Mouse (Mus musculus): ENCODE data around the gene Nradd.

Nradd gene

DNA sequence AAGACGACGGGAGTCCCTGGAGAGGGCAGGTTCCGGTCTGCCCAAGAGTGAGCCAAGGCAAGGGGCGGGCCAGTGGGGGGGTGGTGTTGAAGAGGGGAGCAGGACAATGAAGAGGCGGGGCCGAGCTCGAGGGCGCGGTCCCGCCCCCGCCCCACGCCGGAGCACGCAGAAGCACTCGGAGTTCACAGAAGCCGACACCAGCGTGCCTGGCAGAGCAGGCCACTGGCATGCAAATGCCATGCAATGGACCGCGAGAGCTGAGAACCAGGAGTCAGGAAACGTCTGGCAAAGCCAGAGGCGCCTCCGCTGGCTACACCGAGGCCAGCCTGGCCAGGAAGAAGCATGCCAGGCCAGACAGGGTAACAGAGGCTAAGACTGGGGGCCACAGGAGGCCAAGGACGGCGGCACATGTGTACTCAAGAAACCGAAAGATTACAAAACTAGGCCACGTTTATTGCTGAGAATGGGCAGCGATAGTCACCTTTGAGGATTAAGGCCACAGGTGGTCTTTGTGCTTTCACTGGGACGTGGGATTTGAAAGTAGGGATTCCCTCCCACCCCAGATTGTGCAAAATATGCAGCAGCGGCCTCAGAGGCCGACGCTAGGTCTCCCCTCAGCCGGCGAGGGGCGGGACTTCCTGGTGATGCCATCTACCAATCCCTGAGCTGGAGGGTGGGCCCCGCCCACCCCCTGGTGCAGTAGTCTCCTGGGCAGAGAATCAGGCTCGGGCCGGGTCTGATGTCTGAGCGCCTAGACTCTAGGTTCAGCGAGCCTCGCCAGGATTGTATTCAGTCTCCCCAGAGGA is at the start of gene Nradd:
Gene Nradd, minus strand, starts transcription at position 92 of the 806 bp plus-strand sequence.
- no peak for DNase-seq (ENCODE audit: low read depth)

DNA sequence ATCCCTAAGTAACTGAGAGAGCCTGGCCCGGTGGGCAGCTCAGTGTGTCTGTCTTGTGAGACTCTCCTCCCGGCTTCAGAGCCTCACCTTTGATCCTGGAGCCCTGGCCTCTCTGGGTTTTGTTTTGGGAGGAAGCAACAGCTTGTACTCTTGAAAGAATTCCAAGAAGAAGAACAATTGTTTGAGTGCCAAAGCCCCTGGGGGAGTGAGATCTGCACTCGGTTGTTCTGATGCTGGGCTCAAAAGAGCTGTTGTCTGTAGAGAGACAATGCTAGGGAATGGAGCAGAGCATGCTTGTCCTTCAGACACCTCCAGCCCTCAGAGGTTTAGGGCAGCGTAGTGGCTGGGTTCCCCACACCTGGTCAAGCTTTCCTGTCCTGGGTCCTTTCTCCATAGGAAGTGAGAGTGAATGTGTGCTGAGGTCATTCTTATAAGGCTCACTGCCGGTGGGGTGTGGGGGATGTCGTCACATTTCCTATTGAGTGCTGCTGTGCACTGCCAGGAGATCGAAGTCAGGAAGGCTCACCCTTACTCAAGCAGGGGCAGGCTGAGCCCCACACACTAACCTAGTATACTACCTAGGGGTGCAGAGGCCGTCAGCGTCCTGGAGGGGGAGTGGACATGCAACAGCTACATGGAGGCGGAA is 49.0 kb upstream of the Nradd start:
- DNase-seq (ENCODE audit: low read depth) = no peak

DNA sequence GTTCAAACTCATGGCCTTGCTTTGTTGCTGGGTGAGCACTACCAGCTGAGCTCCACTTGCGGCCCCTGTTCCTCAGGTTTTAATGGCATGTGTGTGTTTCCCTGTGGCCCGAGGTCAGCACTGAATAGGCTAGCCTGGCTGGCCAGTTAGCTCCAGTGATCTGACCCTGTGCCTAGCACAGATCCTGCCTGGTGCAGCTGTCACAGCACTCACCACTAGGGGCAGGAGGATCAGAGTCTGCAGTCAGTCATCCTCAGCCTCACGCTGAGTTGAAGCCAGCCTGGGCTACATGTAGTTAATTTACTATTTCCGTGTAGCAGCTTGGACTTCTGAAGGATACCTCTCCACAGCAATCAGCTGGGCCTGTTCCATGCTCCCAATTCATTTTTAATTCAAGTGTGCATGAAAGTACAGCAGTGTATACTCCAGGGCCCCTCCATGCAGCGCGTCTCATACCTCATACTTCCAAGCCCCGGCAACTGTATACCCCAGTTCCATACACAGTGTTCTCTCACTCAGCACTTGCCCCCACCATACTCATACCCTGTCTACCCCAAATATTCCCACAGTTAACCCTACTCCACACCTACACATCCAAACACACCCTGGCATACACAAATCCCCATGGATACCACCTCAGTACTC is 48.3 kb upstream of the Nradd start:
- peak; percentile 51 for DNase-seq (ENCODE audit: low read depth)

DNA sequence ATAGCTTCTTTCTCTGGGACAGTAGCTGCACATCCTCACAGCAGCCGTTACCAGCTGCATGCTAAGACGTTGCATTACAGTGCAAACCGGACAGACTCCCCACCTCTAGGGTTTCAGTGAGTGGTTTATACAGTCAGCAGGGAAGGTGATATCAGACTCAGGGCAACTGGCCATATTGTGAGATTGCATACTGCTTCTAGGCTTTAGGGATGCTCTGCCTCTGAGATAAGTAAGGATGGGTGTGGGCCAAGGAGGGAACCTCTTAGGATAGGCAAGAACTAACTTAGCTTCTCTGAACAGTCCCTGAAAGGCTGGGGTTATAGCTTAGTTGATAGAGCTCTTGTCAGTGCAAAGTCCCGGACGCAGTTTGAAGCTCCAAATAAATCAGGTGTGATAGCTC is 45.5 kb upstream of the Nradd start:
- DNase-seq (ENCODE audit: low read depth) = no peak

DNA sequence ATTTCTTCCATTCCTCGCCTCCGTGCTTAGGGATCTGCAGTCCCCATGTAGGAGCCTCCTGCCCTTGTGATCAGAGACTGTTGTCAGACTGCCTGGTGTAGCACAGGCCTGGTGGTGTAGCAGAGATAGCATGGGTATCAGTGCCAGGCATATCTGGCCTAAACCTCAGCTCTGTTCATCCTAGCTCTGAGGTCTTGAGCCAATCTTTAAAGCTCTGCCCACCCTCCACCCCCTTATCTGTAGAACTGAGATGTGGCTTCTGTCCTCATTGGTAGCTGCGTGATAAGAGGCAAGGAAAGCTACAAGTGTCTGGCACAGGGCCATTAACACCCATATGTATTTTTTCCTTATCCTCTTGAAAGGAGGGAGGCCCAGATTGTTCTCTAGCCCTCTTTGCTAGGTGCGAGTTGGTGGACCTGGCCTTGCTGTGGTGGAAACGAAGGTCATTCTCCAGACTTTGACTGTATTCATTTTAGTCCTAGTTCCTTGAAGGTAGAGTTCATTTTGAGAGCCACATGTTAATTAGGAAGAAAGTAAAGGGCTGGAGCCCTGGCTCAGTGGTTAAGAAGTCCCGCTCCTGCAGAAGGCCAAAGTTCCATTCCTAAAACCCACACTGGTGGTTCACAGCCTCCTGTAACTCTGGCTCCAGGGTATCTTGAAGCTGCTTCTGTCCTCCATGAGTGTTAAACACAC is 44.5 kb upstream of the Nradd start:
- no peak for DNase-seq (ENCODE audit: low read depth)

DNA sequence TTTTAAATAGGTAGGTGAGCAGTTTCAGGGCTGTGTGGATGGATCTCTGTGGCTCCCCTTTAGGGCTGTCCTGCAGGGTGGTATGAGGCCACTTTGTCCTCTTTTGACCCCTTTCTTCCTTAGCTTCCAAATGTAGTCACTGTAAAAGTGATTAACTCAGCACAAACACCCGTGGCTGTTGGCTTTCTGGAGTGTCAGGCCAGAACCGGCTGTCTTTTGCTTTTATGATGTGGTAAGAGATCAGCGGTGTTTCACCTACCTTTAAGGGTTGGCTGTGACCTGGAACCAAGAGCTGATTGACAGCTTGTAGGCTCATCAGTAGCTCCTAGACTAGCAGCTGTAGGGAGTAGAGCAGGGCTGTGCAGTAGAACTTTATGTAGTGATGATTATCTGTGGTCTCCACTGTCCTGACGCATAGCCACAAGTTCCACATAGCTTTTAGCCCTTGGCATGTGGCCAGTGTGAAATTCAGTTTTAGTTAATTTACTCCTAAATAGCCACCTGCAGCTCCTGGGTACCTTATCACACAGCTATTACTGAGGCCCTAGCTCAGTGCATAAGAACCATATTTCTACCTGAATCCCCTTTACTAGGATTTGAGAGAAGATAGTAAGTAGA is 43.1 kb upstream of the Nradd start:
- DNase-seq (ENCODE audit: low read depth) = no peak

DNA sequence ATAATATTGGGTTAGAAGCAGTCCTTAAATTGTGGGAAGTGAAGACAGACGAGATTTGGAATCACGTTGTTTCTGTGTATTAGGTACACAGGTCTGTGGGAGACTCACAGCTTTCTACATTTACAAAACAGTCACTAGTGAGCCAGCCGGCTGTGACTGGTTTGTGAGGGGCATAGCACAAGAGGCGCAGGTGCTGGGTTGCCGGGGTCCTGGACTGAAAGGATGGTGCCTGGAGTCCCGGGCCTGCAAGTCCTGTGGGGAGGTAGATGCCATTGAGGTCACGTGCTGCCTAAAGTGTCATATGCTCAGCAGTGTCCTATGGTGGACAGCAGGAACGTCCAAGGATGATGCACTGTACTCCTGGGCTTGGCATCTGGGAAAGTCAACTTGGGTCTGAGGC is 42.1 kb upstream of the Nradd start:
- no peak for DNase-seq (ENCODE audit: low read depth)

DNA sequence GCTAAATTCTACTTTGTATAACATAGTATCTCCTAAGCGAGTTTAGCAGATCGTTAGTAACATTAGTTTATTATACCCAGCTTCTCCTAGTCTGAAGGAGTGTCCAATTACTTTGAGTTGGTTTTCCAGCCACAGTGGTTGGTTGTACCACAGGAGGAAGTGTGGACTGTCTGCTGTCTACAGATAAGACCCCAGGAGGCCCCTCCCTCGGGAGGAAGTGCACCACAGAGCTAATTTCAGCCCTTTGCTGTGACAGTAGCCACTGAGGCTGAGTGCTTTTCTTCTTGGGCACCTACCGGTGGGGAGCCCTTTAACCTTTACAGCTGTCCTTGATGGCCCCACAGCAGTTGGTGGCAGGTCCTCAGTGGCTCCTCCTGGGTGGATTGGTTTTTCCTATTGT is 41.7 kb upstream of the Nradd start:
- DNase-seq (ENCODE audit: low read depth) = no peak

DNA sequence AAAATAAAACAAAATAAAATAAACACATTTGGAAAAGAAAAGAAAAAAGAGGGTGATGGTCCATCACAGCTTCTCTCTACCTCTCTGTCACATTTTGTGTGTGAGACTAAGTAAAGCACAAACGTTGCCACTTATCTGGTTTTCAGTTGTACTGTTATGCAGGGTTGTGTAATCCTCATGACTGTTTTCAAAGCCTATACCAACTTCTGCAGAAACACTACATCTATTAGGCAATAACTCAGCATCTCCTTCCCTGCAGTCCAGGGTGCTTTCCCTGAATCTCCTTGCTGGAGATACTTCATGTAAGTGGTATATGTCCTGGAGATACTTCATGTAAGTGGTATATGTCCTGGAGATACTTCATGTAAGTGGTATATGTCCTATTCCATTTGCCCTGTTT is 38.6 kb upstream of the Nradd start:
- DNase-seq (ENCODE audit: low read depth) = no peak

DNA sequence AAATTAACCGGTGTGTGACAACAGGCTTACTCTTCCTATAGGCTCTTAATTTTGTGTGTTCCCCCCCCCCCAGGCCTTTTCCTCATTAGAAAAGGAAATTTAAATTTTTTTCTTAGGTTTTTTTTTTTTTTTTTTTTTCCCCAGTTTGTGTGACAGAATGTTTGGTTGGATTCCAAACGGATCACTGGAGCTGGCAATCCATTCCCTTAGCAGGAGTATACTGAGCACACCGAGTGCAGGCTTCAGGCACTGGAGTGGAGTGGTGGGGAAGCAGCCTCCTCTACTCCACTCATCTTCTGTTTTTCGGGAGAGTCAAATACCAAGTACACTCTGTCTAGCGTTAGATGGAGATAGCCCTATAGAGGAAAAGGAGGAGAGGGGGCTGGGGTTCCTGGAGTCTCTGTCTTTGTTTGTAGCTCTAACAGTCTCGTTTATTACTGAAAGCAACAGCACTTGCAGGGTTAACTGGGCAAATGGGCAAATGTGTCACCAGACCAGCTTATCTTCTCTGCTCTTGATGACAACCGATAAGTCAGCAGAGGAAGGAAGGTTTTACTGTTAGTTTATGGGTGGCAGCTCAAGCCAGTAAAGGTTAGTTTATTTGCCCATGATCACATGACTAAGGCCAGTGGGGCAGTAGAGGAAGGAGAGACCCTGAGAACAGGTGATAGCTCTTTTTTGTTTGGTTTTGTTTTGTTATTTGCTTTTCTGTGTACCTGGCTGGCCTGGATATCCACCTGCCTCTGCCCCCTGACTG is 36.8 kb upstream of the Nradd start:
- no peak for DNase-seq (ENCODE audit: low read depth)

DNA sequence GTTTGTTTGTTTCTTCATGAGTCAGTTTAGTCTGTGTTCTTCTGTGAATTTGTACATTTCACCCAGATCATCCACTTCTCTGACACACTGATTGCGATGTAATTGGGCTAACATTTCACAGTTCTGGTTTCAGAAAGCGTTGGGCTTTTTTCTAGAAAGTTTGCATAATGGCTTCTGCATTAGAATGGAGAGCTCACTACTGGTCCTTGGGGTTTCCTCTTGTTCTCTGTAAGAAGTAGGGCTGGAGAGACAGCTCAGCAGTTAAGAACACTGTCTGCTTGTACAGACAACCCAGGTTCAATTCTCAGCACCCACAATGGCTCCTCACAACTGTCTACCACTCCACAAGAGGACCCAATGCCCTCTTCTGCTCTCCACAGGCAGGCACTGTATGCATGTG is 36.0 kb upstream of the Nradd start:
- DNase-seq (ENCODE audit: low read depth) = no peak

DNA sequence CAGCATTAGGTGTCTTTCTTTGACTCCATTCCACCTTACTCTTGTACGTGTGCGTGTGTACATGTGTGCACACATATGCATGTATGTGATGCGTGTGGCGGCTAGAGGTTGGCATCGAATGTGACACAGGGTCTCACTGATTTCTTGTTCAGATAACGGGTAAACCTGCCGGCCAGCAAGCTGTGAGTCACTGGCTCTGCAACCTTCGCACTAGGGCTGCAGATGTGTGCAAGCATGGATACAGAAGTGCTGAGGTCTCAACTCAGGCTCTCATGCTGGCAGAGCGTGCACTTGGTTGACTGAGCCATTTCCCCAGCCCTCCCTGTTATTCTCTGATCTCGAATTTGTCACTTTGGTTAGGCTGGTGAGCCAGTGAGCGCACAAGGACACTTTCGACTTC is 35.3 kb upstream of the Nradd start:
- no peak for DNase-seq (ENCODE audit: low read depth)

DNA sequence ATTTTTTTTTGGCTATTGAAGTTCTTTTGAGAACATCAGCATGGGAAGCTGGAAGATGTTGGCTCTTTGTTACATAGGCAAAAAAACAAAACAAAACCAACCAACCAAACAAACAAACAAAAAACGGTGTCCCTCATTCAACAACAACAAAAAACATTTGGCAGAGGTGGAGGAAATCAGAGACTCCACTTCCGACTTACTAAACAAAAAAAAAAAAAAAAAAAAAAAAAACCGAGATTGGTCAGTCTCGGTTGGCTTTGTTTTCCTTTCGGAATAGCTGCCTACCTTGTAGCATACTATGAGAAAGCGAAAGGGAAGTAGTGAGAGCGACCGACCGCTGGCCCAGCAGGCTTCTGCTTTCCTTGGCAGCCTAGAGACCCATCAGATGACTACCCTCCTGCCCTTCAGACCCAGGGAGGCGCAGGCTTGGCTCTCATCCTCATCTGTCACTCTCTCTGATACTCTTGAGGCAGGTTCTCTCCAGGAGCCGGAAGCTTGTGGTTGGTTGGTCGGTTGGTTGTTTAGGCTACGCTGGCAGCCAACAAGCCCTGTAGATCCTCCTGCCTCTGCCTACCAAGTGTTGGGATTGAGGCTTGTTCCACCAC is 33.3 kb upstream of the Nradd start:
- peak; percentile 69 for DNase-seq (ENCODE audit: low read depth)

DNA sequence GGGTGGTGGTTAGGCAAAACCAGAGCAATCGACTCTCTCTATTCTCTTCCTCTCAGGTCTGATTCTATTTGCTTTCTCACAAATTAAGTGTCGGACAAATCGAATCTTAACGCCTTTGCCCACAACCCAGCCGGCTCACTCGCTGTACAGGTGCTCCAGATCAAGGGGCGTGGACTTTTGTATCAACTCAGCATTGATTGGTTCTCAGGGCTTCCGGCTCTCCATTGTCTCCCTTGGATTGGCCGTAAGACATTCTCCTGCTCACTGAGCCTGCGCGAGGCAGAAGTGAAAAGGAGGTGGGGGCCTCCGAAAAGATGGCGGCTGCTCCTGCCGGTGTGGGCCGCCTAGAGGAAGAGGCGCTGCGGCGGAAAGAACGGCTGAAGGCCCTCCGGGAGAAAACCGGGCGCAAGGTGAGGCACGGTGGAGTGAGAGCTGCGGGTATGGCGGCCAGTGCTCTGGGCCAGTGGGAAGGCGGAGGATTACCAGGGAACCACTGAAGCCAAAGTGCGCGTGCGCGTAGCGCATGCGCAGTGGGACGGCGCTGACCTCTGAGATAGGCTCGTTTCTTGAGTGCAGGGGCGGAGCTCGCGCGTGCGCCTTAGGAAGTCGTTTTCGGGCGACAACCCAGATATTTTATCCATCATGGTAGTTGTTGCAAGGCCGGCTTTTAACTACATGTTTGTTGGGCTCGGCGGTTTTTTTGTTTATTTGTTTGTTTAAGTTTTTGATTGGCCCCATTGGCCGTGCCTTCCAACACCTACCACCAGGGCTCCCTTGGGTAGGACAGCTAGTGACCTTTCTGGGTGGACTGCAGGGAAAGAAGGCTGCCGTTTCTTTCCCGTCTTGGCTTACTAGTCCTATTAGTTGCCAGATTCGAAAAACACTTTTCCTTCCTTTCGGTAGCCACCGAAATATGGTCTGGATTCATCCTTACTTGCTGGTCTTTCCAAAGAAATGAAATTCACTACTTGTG is 32.3 kb upstream of the Nradd start, which contains the start of gene Ccdc12:
Gene Ccdc12, plus strand, starts transcription at position 255 of the 973 bp plus-strand sequence.
- DNase-seq (ENCODE audit: low read depth) = peak; percentile 98

DNA sequence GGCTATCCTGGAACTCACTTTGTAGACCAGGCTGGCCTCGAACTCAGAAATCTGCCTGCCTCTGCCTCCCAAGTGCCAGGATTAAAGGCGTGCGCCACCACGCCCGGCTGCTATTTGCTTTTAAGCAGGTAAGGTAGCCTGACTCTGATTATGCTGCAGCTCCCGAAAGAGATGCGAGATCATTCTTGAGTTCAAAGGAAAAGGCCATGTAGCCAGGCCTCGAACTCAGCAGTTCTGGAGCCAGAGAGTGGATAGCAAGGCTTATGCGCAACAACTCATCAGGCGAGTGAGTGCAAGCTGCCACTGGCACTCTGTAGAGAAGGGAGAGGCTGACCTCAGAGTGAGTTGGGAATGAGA is 31.4 kb upstream of the Nradd start:
- no peak for DNase-seq (ENCODE audit: low read depth)

DNA sequence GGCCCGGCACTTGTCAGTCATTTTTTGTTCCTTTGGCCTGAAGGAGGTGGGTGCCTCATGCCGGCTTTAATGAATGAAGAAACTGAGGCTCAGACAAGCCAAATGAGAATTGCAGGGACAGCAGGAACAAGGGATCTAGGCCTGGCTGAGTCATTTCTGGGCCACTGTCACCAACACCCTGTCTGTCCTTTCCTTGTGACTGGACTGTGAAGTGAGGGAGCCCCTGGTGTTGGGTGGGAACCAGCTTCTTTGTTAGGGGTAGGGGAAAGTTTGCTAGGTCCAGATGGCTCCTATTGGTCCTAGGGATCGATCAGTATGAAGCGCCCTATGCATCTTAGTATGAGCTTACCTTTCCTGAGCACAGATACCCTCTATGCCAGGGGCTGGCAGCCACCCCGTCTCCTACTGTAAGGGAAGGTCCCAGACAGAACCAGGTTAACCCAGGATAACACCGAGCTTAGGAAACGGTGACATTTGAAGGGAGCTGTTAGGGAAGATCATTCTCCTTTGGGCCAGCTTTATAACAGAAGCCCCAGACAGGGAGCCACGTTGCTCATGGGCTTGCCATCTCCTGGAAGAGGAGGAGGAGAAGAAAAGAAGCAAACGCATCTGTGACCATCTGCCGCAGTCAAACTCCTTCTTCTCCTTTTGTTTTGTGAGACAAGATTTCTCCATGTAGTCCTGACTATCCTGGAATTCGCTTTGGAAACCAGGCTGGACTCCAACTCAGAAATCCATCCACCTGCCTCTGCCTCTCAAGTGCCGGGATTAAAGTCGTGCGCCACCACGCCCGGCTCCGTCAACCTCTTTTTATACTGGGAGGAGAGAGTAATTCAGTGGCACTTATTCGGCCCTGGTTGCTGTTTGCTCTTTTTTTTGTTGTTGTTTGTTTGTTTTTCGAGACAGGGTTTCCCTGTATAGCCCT is 30.7 kb upstream of the Nradd start:
- no peak for DNase-seq (ENCODE audit: low read depth)

DNA sequence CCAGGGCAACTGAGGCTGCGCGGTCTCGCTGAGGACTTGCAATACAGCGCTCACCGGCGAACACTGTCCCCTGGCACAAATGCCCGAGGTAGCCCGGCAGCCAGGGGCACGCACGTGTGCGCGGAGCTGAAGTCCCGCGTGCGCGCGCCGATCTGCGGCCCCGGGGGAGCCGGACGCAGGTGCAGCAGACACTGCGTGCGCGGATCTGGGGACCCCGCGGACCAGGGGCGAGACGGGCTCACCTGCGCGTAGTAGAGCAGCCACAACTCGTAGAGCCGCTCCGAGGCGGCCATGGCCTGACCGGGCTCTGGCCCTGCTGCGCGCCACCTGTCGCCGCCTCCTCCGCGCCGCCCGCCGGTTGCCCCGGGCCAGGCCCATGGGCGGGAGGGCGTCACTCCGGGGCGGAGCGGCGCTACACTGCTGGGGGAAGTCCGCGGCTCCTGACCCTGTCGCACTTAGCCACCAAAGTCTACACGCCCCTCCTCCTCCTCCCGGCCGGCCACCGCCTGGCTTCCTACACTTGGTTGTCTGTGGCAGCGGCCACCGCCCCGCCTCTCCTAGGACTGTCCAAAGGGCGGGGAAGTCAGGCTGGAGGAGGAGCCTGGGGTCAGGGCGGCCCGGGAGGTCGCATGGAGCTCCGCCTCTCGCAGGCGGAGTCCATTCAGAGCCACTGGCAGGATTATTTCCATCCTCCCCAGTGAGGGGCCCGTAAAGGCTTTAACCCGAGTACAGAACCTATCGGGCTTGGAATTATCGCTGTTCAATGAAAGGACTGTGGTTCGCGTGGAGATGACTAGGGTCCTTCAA is 29.6 kb upstream of the Nradd start, which contains the start of gene Nbeal2:
Gene Nbeal2, minus strand, starts transcription at position 507 of the 807 bp plus-strand sequence.
- DNase-seq (ENCODE audit: low read depth) = peak; percentile 89
